Mouse (Mus musculus): ENCODE results near the gene Txlna. TPM values are rescaled to one million over a fixed set of nuclear protein-coding genes. Genes with fewer than 3 reads are reported as not detected.
A peak's percentile ranks its signal among the peaks of the same experiment; 100 is the strongest.

The Txlna gene
- total RNA-seq, 2 experiments from 2014 or later = 44.0 to 44.1 TPM

- no peak for DNase-seq (ENCODE audit: extremely low spot score in 1 of 2, low spot score in 1 of 2)
These were observed 15.4 kb downstream of the Txlna start for GRCm38 (mm10) chr4:129625496-129625895.

- peak in 1 of 2 experiments; percentile 54 for DNase-seq (ENCODE audit: extremely low spot score in 1 of 2, low spot score in 1 of 2)
These were observed 15.9 kb downstream of the Txlna start for GRCm38 (mm10) chr4:129625029-129625370.

- peak; percentile 66 to 70 for DNase-seq (ENCODE audit: extremely low spot score in 1 of 2, low spot score in 1 of 2)
These were observed 16.4 kb downstream of the Txlna start for GRCm38 (mm10) chr4:129624281-129625028.

GRCm38 (mm10) chr4:129623681-129624091 lies 17.2 kb downstream of the Txlna start, which contains the start of gene Ccdc28b:
TSS of gene Ccdc28b (minus strand) at chr4:129623947.
- DNase-seq (ENCODE audit: extremely low spot score in 1 of 2, low spot score in 1 of 2) = peak in 1 of 2 experiments; percentile 42

DNA sequence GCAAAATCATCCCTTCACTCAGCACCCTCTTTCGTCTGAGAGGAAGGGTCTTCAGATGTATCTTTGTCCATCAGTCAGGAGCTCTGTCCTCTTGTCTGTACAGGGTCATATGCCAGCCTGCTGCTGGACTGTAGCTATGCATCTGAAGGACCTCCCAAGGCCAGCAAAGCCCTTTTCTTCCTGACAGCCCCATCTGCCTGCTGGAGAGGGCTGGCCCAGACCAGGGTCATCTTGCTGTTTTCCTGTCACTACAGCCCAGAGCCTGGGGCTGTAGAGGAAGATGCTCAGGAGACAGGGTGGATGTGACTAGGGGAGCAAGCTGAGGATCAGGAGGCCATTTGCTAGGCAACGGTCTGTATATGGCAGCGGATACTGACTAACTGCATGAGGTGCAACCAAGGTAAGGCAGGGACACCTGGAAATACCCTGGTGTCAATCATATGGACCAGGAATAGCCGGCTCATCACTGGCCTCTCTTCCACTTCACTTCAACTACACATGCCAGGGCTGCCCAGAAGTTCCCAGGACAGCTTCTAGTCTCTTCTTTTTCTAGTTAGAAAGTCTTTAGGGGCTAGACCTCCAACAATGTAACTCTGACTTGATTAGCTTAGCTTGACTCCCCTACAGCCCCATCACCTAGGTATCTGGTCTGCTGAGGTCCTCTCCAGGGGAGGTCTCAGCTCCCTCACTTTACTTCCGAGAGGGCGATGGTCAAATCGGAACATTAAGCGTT lies 17.9 kb downstream of the Txlna start:
- no peak for DNase-seq (ENCODE audit: extremely low spot score in 1 of 2, low spot score in 1 of 2)

DNA sequence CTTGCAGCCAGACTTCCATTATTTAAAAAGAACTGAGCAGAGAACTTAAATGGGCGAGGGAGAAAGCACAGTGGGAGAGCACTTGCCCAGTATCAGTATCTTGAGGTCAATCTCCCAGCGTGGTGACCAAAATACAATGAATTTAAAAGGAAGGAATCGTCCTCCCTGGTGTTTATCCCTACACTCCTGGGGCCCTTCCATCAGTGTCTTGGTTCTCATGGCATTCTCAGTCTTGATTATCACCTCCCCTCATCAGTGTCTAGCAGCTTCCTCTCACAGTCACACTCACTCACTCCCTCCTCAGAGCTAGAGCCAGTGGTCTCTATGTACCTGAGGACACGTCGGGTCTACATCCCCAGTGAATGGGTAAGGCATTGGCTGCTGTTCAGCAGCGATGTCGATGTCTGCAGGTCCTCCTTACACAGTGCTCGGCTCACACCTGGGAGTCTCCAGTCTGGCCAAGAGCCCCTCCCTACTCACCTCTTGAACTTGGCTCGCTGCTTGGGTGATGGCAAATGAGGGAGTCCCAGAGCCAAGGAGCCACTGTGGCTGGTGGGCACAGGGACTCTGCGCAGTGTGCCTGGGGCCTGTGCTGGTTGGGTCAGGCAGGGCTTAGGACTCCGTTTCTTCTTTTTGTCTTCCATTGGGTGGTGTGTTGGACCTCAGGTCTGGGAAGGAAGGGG lies 18.6 kb downstream of the Txlna start:
- no peak for DNase-seq (ENCODE audit: extremely low spot score in 1 of 2, low spot score in 1 of 2)

DNA sequence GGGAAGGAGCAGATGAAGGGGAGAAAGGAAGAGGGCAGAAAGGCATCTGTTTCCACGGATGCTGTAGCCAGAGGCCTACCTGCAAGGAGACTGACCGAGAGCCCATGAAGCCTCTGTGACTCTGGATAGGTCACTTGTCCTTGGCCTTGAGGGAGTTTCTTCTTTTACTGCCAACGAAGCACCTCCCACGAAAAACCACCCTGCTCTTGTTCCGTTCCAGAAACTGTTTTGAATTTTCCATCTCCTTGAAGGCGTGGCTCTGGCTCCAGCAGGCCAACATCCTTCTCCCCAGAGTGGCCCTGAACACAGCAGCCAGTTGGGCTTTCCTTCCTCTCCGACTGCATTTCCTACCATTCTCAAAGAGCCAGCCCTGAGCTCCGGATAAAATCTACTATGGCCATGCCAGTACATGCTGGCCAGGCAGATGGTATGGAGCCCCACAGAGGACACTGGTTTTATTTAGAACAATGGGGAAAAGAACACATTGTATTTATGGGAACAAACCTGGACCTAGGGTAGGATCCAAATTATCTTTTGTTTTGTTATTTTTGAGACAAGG lies 19.5 kb downstream of the Txlna start:
- no peak for DNase-seq (ENCODE audit: extremely low spot score in 1 of 2, low spot score in 1 of 2)

DNA sequence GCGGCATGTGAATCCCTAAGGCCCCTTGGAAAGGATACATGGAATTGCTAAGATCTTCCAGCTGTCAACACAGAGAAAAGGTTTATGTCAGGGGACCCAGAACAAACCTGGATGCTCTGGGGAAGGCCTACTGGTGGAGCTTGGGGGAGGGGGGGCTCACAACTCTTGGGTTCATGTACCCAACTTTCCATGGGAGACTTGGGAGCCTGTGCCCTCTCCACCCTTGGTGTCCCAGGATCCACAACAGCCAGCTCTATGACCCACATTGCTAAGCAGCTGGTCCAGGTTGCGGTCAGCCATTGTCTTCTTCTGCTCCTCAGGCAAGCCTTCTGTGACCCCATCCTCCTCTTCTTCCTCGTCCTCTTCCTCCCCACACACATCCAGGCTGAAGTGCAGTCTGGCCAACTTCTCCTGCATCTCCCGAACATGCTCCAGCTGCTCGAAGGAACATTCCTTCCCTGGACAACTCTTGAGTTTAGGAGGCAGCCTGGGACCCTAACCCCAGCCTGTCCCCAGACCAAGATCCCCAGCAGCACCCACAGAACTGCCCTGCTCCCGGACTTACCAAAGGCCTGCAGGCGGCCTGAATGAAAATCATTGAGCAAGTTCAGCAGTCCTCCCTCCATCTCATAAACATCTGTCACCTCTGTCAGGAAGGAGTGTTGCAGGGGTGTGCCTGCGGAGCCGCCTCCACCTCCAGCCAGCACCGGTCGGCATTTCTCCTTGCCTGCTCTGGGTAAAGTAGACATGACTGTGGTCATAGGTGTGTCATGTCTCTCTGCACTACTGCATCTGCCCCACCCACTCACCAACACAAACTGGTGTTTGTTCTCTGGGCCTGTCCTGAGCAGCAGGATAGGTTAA lies 20.2 kb downstream of the Txlna start:
- DNase-seq (ENCODE audit: extremely low spot score in 1 of 2, low spot score in 1 of 2) = no peak

DNA sequence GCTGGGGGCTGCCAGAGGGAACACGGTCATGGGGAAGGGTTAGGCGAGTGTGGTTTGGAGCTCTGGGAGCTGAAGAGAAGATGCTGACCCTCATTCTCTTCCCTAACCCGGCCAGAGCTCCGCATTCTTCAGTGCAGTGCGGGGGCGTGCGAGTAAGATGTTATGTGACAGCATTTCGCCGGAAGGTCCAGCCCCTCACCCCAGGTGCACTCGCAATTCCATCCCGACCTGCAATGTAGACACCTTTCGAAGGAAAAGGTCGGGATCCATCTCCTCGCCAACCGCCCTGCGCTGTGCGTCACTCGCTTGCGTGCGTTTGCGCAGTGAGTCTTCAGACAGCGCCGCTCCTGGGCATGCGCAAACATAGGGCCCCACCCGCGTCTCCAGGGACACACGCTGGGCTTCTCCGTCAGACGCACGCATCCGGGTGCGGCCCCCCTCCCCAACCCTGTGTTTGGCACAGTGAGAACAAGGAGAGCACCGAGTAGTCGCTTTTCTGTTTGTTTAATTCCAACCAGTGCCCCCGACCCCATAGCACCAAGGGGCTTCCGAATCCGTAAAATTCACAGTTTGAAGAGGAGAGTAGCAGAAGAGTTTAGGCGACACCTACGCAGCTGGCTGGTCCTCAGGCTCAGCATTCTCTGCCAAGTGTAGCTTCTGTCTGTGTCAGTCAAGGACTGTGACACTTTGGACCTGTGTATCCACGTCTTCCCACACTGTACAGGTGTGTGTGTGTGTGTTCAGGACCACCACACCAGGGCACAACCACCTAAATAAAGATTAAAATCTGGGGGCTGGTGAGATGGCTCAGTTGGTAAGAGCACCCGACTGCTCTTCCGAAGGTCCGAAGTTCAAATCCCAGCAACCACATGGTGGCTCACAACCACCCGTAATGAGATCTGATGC lies 21.8 kb downstream of the Txlna start, which contains the start of gene Iqcc:
Gene Iqcc (minus strand): TSS at position 314 of the 906 bp plus-strand sequence.
- DNase-seq (ENCODE audit: extremely low spot score in 1 of 2, low spot score in 1 of 2) = peak; percentile 83 to 95

GRCm38 (mm10) chr4:129618031-129618430 lies 22.8 kb downstream of the Txlna start:
- no peak for DNase-seq (ENCODE audit: extremely low spot score in 1 of 2, low spot score in 1 of 2)

DNA sequence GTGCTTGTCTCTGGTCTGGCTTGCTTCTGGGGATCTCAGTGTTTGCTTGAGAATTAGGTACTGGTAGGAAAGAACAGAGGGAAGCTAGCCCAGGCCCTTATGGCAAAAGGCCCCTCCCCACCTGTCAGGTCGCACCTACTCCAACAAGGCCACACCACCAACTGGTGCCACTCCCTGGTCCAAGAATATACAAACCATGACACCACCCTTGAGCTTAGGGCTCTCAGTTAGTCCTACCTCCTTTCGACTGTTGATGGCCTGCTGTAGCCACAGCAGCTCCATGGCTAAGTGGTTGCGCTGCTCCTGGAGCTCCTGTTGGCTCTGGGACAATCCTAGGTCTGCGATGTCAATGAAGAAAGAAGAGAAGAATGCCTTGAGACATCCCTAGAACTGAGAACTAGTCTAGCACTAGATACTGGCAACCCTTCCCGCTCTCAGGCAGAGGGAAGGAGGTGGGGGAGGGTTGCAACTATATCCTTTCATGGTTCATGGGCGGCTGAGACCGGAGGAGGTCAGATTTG lies 23.7 kb downstream of the Txlna start:
- no peak for DNase-seq (ENCODE audit: extremely low spot score in 1 of 2, low spot score in 1 of 2)

GRCm38 (mm10) chr4:129616631-129617030 lies 24.2 kb downstream of the Txlna start:
- no peak for DNase-seq (ENCODE audit: extremely low spot score in 1 of 2, low spot score in 1 of 2)

DNA sequence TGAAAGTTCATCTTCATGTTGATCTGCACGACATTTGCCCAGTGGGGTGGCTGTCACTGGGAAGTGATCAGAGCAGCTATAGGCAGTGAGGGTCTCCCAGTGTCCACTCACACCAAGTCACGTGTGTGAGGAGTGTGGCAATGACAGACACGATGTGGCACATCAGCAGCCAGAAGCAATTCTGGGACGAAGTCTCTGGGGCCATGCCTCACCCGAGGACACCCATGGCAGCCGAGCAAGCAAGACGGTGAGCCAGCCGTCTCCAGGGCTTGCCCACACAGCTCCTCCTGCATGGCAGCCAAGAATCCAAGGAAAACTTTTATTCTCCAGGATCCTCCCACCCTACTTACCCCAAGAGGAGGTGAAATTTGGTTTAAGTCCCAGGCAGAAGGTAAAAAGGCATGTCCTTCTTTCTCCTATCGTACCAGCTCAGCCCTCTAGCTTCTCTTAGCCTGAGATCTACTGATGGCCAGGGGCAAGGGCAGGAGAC lies 25.0 kb downstream of the Txlna start:
- DNase-seq (ENCODE audit: extremely low spot score in 1 of 2, low spot score in 1 of 2) = no peak

- no peak for DNase-seq (ENCODE audit: extremely low spot score in 1 of 2, low spot score in 1 of 2)
These were observed 26.8 kb downstream of the Txlna start, which contains the start of gene Dcdc2b for GRCm38 (mm10) chr4:129614093-129614492. TSS of gene Dcdc2b (minus strand) at chr4:129614257.

- no peak for DNase-seq (ENCODE audit: extremely low spot score in 1 of 2, low spot score in 1 of 2)
These were observed 30.4 kb downstream of the Txlna start for GRCm38 (mm10) chr4:129610472-129610871.

DNA sequence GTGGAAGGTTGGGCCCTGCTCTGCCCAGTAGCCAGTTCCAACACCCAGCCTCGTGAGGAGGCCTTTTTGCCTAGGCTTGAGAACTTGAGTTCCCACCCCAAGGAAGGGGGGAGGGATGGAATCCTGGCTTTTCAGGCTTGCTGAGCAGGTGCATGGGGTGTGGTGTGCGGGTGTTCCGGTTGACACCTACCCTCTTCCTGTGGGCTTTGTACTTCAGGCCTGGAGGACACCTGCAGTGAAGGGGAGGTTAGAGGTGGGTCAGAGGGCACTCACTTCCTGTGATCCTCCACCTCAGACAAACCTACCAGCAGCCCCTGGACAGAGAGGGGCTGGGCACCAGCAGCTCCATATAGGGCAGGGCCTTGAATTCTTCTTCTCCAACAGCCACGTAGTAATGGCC lies 30.8 kb downstream of the Txlna start:
- DNase-seq (ENCODE audit: extremely low spot score in 1 of 2, low spot score in 1 of 2) = no peak

DNA sequence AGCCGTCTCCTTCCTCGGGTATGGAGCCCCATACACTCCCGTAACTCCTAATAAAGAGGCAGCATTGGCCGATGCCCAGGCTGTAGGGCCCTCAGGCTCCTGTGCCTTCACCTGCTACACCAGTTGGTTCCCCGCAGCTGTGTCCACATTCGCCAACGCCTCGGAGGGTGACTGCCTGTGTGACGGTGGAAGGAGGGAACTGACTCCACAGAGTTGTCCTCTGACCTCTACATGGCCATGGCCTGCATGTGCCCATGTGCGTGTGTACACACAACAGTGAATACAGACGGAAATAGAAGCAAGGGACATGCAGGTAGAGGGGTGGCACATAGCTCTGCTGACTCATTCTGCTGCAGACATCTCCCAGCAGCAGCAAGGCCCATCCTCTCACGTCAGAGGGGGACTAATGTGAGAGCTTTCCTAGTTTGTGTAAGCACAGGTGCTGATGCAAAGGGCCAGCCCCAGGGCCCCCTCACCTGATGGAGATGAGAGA lies 31.7 kb downstream of the Txlna start:
- no peak for DNase-seq (ENCODE audit: extremely low spot score in 1 of 2, low spot score in 1 of 2)

- DNase-seq (ENCODE audit: extremely low spot score in 1 of 2, low spot score in 1 of 2) = peak in 1 of 2 experiments; percentile 76
These were observed 32.3 kb downstream of the Txlna start for GRCm38 (mm10) chr4:129608426-129609025.
